Mouse (Mus musculus) cerebellum, adult 18-20 months (tissue): ENCODE data around the gene Hbb-bt.
"Not testable (repeated sequence)": the region's sequence is repeated elsewhere in the genome, so short reads cannot be mapped to it uniquely, and the experiment has no call there.

Source experiments
- DNase-seq, 2 experiments: peaks; one replicate each; pipeline ENCODE4 v3.0.0; 2021

Gene Hbb-bt

DNA sequence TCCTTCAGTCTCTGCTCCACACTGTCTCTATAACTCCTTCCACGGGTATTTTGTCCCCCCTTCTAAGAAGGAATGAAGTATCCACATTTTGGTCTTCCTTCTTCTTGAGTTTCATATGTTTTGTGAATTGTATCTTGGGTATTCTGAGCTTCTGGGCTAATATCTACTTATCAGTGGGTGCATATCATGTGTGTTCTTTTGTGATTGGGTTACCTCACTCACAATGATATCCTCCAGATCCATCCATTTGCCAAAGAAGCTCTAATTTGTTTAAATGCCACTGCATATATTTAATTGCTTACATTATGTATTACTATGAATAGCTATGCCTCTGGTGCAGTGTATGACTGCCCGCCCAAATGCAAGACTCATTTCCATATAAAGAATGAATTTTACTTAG lies 5.7 kb downstream of the Hbb-bt start:
- not testable (repeated sequence) for DNase-seq

DNA sequence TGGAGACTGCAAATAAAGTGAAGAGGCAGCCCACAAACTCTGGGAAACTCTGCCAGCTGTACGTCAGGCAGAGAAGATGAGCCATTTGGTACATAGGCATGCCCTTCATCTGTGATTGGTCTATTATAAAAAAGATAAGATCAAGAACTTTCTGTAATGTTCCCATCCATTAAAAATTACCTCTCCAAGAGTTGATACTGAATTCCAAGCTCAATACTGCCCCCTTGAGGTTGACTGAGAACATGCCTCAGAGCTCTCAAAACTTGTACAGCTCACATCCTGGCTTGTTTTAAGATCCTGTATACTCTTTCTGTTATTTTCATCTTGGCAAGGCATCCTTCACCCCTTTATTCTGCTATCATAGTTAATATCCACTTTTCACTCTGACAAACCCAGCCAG lies 6.9 kb downstream of the Hbb-bt start:
- peak; percentile 1 to 2 for DNase-seq

DNA sequence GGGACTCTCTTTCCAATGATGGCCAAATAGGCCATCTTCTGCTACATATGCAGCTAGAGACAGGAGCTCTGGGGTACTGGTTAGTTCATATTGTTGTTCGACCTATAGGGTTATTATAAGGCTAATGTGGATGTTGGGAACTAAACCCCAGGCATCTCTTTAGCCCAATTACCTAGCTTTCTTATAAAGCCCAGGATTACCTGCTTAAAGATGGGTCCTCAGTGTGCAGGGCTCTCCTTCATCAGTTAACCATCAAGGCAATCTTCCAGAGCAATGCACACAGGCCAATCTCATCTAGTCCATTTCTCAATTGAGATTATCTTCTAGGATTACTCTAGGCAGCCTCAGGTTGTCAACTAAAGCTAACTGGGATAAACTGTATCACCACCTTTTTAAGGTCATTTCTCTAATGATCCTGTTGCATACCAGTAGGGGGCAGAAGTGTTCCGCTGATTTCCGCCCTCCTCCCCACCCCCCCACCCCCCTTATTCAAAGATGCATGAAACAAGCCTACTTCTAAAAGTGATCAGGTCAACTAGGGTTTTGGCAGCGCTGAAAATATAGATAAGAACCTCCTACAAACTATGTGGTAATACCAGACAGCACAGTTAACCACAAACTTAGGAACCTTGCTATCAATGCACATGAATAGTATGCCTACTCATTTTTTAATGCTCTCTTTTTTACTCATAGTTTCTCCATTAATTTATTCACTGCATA lies 21.0 kb downstream of the Hbb-bt start:
- DNase-seq: no peak

DNA sequence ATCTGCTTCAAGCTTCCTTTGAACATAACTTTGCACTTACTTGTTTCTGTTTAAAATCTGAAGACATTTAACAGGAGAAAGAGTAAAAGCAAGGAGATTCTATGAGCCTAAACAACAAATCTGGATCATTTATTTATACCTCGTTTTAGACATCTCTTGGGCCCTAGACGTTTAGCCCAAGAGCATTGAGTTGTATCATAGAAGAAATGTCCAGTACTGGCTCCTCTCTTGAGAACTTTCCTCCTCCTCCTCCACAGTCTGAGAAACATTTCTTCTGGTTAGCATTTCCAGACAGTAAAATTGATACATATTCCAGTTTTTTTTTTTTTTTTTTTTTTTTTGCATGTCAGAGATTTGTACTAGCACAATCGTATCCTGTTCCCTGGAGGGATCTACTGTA lies 22.1 kb downstream of the Hbb-bt start, which contains the start of gene Olfr67:
Gene Olfr67, minus strand, starts transcription at position 101 of the 400 bp plus-strand sequence.
- no peak for DNase-seq

DNA sequence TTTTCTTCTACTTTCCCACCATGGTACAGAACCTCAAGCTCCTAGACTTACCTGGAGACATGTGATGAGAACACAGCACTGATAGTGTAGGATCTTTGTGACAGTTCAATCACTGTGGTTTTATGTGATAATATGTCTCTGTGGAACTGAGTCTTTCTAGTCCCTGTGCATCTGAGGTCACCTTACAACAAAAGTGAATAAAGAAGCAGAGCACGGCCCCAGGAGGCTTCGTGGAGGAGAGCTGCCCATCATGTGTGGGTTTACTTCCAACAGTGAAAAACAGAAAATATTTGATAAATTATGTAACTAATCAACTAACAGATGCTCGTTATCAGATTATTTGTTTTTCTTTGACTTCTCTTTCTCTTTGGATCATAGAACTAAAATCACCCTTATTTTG lies 34.2 kb downstream of the Hbb-bt start, which contains the start of gene Olfr68:
Gene Olfr68, minus strand, starts transcription at position 101 of the 400 bp plus-strand sequence.
- no peak for DNase-seq

DNA sequence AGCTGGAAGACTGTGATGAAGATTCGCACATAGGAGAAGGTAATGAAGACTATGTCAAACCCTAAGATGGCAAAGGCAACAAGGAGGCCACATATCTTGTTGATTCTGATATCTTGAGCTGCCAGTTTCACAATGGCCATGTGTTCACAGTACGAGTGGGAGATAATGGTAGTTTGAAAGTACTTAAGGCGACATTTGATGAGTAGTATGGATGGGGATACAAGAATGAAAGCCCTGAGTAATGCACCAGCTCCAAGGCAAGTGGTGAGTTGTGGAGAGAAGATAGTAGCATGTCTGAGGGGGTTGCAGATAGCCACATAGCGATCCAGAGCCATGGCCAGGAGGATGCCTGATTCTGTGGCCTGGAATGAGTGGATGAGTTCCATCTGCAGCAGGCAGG lies 36.1 kb downstream of the Hbb-bt start:
- DNase-seq: not testable (repeated sequence)

DNA sequence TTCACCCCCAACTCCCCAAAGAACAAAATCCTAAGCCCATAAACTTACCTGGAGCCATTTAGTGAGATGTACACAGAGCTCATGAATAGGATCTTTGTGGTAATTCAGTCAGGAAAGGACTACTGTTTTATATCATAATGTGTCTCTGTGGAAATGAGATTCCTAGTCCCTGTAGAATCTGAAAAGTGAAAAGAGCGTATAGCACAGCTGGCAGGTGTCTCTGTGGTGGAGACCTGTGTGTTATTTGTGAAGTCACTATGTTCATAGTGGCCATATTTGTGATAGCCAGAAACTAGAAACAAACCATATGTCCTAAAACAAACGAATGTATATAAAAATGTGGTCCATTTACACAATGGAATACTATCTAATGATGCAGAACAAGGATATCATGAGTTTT lies 42.3 kb downstream of the Hbb-bt start, which contains the start of gene Olfr69:
Gene Olfr69, minus strand, starts transcription at position 101 of the 400 bp plus-strand sequence.
- no peak for DNase-seq

DNA sequence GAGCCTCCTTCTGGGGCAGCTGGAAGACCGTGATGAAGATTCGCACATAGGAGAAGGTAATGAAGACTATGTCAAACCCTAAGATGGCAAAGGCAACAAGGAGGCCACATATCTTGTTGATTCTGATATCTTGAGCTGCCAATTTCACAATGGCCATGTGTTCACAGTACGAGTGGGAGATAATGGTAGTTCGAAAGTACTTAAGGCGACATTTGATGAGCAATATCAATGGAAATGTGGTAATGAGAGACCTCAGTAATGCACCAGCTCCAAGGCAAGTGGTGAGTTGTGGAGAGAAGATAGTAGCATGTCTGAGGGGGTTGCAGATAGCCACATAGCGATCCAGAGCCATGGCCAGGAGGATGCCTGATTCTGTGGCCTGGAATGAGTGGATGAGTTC lies 46.1 kb downstream of the Hbb-bt start:
- DNase-seq: not testable (repeated sequence)
